In the genomic region with DNA sequence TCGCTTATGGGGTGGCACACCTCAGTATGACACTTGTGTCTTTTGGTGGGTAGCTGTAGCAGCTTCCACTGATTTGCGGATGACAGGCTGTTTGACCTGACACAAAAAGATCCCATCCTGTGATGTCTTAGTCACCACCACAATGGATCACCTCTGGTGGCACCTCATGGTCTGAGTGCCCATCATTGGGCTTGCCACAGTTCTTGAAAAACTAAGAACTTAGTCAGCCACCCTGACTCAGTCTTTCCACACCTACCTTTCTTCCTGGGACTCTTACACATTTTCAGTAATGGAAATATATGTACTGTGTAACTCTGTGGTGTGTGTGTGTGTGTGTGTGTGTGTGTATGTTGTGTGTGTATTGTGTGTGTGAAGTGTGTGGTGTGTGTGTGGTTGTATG, we compare ENCODE assay signal across 16 mouse cellular contexts.
"Had no signal": no experiment of that assay in that cellular context is flagged by ENCODE, and none has a peak within 500 bp of the region (broad histone marks: within the 10 kb centered on the region; RNA-seq: fewer than 3 reads in every experiment).

No protein-coding gene starts in this region.

- H3K36me3 ChIP-seq: midbrain, embryonic 12.5 days; midbrain, embryonic 15.5 days; neural tube, embryonic 13.5 days; neural tube, embryonic 15.5 days had no signal

- H3K27ac ChIP-seq: macrophage; midbrain, embryonic 12.5 days; midbrain, embryonic 15.5 days; neural tube, embryonic 13.5 days; neural tube, embryonic 15.5 days had no signal

- H3K4me1 ChIP-seq: megakaryocyte, embryonic 14.5 days had no signal

- H3K9me3 ChIP-seq: megakaryocyte, embryonic 14.5 days; midbrain, embryonic 12.5 days; midbrain, embryonic 15.5 days; neural tube, embryonic 13.5 days; neural tube, embryonic 15.5 days had no signal

- ATAC-seq: midbrain, embryonic 15.5 days had no signal

- H3K27me3 ChIP-seq: midbrain, embryonic 12.5 days; midbrain, embryonic 15.5 days; neural tube, embryonic 13.5 days; neural tube, embryonic 15.5 days had no signal

- DNase-seq: lung, adult 18-20 months; lung, embryonic 14.5 days; lung, postnatal 14 days; lung, postnatal 36 days; retina, postnatal 1 day; right cerebral cortex, postnatal 4 days; spleen, adult 18-20 months; thymus, adult 18-20 months; thymus, postnatal 14 days; thymus, postnatal 36 days had no signal

- H3K4me3 ChIP-seq: megakaryocyte, embryonic 14.5 days; midbrain, embryonic 12.5 days; midbrain, embryonic 15.5 days; neural tube, embryonic 13.5 days; neural tube, embryonic 15.5 days had no signal

- H3K9ac ChIP-seq: lung, embryonic 14.5 days; midbrain, embryonic 12.5 days; midbrain, embryonic 15.5 days; neural tube, embryonic 13.5 days; neural tube, embryonic 15.5 days had no signal

- H3K4me2 ChIP-seq: lung, embryonic 14.5 days; midbrain, embryonic 12.5 days; midbrain, embryonic 15.5 days; neural tube, embryonic 13.5 days; neural tube, embryonic 15.5 days had no signal
